Mouse (Mus musculus): ENCODE results near the gene Rabepk. TPM values are rescaled to one million over a fixed set of nuclear protein-coding genes. Genes with fewer than 3 reads are reported as not detected.
"Not testable (repeated sequence)": the region's sequence is repeated elsewhere in the genome, so short reads cannot be mapped to it uniquely, and the experiment has no call there.

Rabepk gene
- 10 to 100 TPM; 32.0 to 34.4 TPM for total RNA-seq (2021)
- long read RNA-seq, experiment 1, transcript Rabepk-207 (8 exons, 2,968 nt) = major isoform, 16 of 47 reads
- long read RNA-seq, experiment 1, partial matches to known transcripts = 3 of 47 reads
- long read RNA-seq, experiment 1, other reads (novel, unspliced or antisense) = 26 of 47 reads
- long read RNA-seq, experiment 2, transcript Rabepk-207 (8 exons, 2,968 nt) = major isoform, 8 of 31 reads
- long read RNA-seq, experiment 2, partial matches to known transcripts = 3 of 31 reads
- long read RNA-seq, experiment 2, other reads (novel, unspliced or antisense) = 18 of 31 reads

DNA sequence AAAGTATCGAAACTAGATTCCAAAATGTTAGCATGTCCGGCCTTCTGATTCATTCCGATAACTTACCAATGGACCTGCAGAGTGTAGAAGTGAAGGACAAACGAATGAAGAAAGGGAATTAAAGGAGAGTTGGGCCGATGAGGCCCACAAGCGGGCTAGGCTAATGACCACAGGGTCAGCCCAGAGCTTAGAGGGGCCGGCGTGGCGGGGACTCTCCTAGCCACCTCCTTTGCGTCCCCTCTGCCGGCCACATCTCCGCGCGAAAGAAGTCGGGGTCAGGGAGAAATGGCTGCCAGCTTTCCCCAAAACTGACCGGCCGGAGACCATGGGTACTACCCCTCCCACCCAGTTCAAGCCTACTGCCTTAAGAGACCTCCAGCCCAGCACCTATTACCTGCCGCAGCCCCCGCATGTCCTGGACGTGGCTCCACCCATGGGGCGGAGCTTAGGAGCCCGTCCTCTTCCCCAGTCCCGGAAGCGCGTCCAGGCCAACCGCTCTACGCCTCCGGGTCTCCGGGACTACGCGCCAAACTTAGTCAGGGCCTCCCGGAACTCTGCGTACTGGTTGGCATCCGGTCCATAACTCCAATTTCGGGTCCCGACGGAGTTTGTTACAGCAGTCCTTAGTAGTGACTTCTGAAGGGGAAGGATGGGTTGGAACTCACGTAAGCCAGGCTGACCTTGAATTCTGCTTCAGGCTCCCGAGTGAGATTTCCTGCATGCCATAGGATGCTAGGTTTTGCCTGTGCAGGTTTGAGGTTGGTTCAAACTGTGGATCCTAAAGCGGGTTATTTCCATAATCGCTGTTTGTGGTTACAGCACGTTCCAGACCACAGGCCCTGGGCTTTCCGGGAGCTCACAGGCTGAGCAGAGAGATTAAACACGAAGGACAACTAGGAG, at the start of gene Rabepk:
Rabepk (minus strand) TSS at position 556 of the 900 bp plus-strand sequence.
- DNase-seq (ENCODE audit: extremely low spot score in 1 of 2, low spot score in 2 of 2) = peak; percentile 78
- H3K4me3 ChIP-seq = peak within 1 kb of the TSS; percentile 91
- TF ChIP-seq CTCF (IDR thresholded peaks at IDR 0.05) = no peak
- peak within 1 kb of the TSS; percentile 68 for H3K27ac ChIP-seq
- intact Hi-C loops (cut with DNase I) = loop anchor here (1.0 kb wide), 1 partner anchor 27 kb away; no protein-coding TSS in a partner anchor

DNA sequence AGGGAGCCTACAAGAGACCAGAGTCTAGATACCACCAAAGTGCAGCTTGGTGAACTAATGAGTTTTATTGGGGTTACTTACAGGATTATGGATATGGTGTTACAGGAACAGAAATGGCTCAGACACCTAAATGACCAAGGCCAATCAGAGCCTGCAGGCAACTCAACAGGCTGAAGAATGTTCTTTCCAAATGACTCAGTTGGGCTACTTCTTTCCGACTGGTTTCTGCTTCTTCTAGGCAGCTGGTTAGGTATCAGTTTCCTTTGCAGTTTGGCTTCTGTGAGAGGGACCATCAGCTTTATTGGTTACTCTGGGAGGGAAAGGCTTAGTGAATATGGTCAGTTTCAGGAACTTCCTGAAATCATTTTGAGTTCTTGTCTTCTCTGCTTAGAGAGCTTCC, 48.0 kb upstream of the Rabepk start:
- TF ChIP-seq CTCF (IDR thresholded peaks at IDR 0.05) = no peak
- Histone ChIP-seq H3K27ac (no peak overlapping the region), H3K4me3 (no peak overlapping the region)
- DNase-seq (ENCODE audit: extremely low spot score in 1 of 2, low spot score in 2 of 2) = no peak
- intact Hi-C loops (cut with DNase I) = no loop called here

- no peak overlapping the region for H3K4me3 ChIP-seq
- peak overlapping the region; percentile 40; the same call in 1 of the 2 replicates for H3K27ac ChIP-seq
- peak in 1 of 2 experiments; percentile 16 for DNase-seq (ENCODE audit: extremely low spot score in 1 of 2, low spot score in 2 of 2)
- intact Hi-C loops (cut with DNase I) = no loop called here
- TF ChIP-seq CTCF (IDR thresholded peaks at IDR 0.05) = no peak
These were observed 43.7 kb upstream of the Rabepk start for GRCm38 (mm10) chr2:34843211-34843939.

- H3K4me3 ChIP-seq = no peak overlapping the region
- H3K27ac ChIP-seq = no peak overlapping the region
- peak; percentile 32 to 45 for DNase-seq (ENCODE audit: extremely low spot score in 1 of 2, low spot score in 2 of 2)
- intact Hi-C loops (cut with DNase I) = no loop called here
- no peak for TF ChIP-seq CTCF (IDR thresholded peaks at IDR 0.05)
These were observed 42.0 kb upstream of the Rabepk start for GRCm38 (mm10) chr2:34841706-34842105.

- TF ChIP-seq CTCF (IDR thresholded peaks at IDR 0.05) = peak; percentile 19
- intact Hi-C loops (cut with DNase I); H3K4me3 ChIP-seq; H3K27ac ChIP-seq; DNase-seq (ENCODE audit: extremely low spot score in 1 of 2, low spot score in 2 of 2): not testable (repeated sequence)
These were observed 40.4 kb upstream of the Rabepk start for GRCm38 (mm10) chr2:34840143-34840542.

DNA sequence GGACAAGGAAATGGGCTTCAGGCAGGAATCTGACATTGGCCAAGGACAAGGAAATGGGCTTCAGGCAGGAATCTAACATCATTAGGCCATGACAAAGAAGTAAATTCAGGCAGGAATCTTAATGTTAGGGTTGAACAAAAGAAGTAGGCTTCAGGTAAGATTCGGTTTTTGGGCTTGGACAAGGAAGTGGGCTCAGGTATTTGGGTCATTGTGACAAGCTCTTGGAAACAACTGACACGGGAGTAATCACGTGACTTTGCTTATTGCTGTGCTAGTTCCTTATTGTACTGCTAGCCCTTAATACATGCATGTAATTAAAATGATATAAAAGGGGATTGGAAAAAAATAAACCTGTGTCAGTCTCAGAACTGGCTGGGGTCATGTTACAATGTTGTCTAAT, 36.0 kb upstream of the Rabepk start:
- no peak for TF ChIP-seq CTCF (IDR thresholded peaks at IDR 0.05)
- Histone ChIP-seq H3K27ac (no peak overlapping the region), H3K4me3 (no peak overlapping the region)
- no peak for DNase-seq (ENCODE audit: extremely low spot score in 1 of 2, low spot score in 2 of 2)
- intact Hi-C loops (cut with DNase I) = no loop called here

GRCm38 (mm10) chr2:34833624-34834023, 33.9 kb upstream of the Rabepk start:
- TF ChIP-seq CTCF (IDR thresholded peaks at IDR 0.05) = no peak
- no peak overlapping the region for H3K27ac ChIP-seq
- intact Hi-C loops (cut with DNase I) = no loop called here
- no peak for DNase-seq (ENCODE audit: extremely low spot score in 1 of 2, low spot score in 2 of 2)
- no peak overlapping the region for H3K4me3 ChIP-seq

- H3K4me3 ChIP-seq; H3K27ac ChIP-seq; DNase-seq (ENCODE audit: extremely low spot score in 1 of 2, low spot score in 2 of 2); intact Hi-C loops (cut with DNase I): not testable (repeated sequence)
These were observed 33.2 kb upstream of the Rabepk start, which contains the start of gene Gm34653 for GRCm38 (mm10) chr2:34832766-34833457. Gene Gm34653, plus strand, starts transcription at chr2:34833007.

- intact Hi-C loops (cut with DNase I); DNase-seq (ENCODE audit: extremely low spot score in 1 of 2, low spot score in 2 of 2); H3K27ac ChIP-seq; H3K4me3 ChIP-seq: not testable (repeated sequence)
These were observed 30.4 kb upstream of the Rabepk start for GRCm38 (mm10) chr2:34830066-34830465.

DNA sequence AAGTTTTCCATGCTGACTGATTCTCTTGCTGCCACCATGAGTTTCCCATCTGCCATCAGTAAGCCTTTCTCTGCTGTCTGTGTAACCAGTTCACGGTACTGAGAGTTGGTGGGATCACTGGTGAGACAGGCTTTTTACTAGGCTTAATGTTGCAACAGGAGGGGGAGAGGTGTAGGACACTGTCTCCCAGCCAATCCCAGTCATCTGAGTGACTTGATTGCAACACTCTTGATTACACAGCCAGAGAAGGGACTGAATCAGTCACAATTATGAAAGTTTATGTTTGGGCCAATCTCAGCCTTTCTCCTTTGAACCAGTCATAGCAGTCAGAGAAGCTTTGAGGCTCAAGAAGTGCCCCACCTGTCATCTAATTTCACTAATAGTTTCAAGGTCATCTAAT, 28.3 kb upstream of the Rabepk start:
- H3K27ac ChIP-seq = no peak overlapping the region
- no peak for TF ChIP-seq CTCF (IDR thresholded peaks at IDR 0.05)
- no peak for DNase-seq (ENCODE audit: extremely low spot score in 1 of 2, low spot score in 2 of 2)
- H3K4me3 ChIP-seq = no peak overlapping the region
- intact Hi-C loops (cut with DNase I) = loop anchor here (5.0 kb wide), 1 partner anchor 279 kb away; the partner anchor contains the start of gene Cntrl

- Histone ChIP-seq H3K4me3 (no peak overlapping the region), H3K27ac (no peak overlapping the region)
- no peak for TF ChIP-seq CTCF (IDR thresholded peaks at IDR 0.05)
- no peak for DNase-seq (ENCODE audit: extremely low spot score in 1 of 2, low spot score in 2 of 2)
- intact Hi-C loops (cut with DNase I) = loop anchor here (2.0 to 5.0 kb wide), 3 partner anchors 43 to 280 kb away; partner anchors contain the start of gene Cntrl
These were observed 27.9 kb upstream of the Rabepk start for GRCm38 (mm10) chr2:34827591-34827990.

Data from left cerebral cortex, adult 2 months (tissue).